In the genomic region with DNA sequence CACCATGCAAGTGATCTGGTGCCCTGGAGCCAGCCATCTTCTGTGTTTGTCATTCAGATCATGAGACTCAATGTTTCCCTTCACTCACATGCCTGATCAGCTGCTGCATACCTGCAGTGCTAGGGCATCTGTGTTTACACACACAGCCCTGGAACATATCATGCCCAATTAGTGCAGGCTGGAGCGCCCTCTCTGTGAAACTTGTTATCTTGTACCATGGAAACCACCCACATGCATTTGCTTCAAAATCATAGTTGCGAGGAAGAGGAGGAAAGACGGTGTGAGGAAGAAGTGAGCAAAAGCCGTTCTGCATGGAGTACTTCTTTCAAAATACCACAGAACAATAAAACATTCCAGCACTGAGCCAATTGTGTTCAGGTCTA, we compare ENCODE assay signal across 17 mouse cellular contexts.
A peak's percentile ranks its signal among the peaks of the same experiment; 100 is the strongest.
DNase-seq lines count a peak whose midpoint lies in the region; ATAC-seq and TF ChIP-seq lines count a peak whose summit lies in the region.
"Had no signal": no experiment of that assay in that cellular context is flagged by ENCODE, and none has a peak within 500 bp of the region (broad histone marks: within the 10 kb centered on the region; RNA-seq: fewer than 3 reads in every experiment).

No protein-coding gene starts in this region.

- peak overlapping the region; percentile 59 for H3K27ac ChIP-seq in heart, embryonic 12.5 days (ENCODE audit: poor library complexity, severe bottlenecking)
- peak overlapping the region; percentile 66 for H3K27ac ChIP-seq in thymus, adult 2 months (ENCODE audit: control insufficient read depth, insufficient read depth, low read length)
- peak overlapping the region; percentile 80 for H3K27ac ChIP-seq in olfactory bulb, adult 2 months (ENCODE audit: insufficient read depth, low read depth, low read length)
- H3K27ac ChIP-seq: embryonic facial prominence, embryonic 12.5 days; gastrocnemius, adult 2 months had no signal

- no peak for ATAC-seq in heart, embryonic 12.5 days (ENCODE audit: insufficient number of reproducible peaks, low FRiP score)
- ATAC-seq: forebrain, embryonic 14.5 days had no signal

- no peak overlapping the region for H3K4me3 ChIP-seq in heart, embryonic 12.5 days
- H3K4me3 ChIP-seq in thymus, adult 2 months (ENCODE audit: control insufficient read depth, insufficient read depth, low read length), result no peak overlapping the region
- no peak overlapping the region for H3K4me3 ChIP-seq in olfactory bulb, adult 2 months (ENCODE audit: insufficient read depth, low read depth, low read length)
- H3K4me3 ChIP-seq: embryonic facial prominence, embryonic 12.5 days; erythroblast, embryonic 14.5 days; gastrocnemius, adult 2 months had no signal

- TF ChIP-seq CTCF in thymus, adult 2 months (IDR thresholded peaks at IDR 0.05; ENCODE audit: borderline replicate concordance, control insufficient read depth, extremely low read depth, insufficient read depth, low read length, poor library complexity), result no peak
- no peak for TF ChIP-seq CTCF in olfactory bulb, adult 2 months (IDR thresholded peaks at IDR 0.05; ENCODE audit: insufficient read depth, low read depth, low read length)

- 0 out of 2 replicates have a peak, but pooled peaks cover 2% of the 10 kb centered on the region for H3K36me3 ChIP-seq in heart, embryonic 12.5 days
- no peaks in the 10 kb centered on the region for H3K36me3 ChIP-seq in thymus, adult 2 months (ENCODE audit: control insufficient read depth, insufficient read depth, low read length)
- H3K36me3 ChIP-seq: embryonic facial prominence, embryonic 12.5 days had no signal

- peaks cover 39% of the 10 kb centered on the region for H3K4me1 ChIP-seq in heart, embryonic 12.5 days (replicated peaks)
- H3K4me1 ChIP-seq in thymus, adult 2 months (replicated peaks; ENCODE audit: control insufficient read depth, insufficient read depth, low read length), result peaks cover 35% of the 10 kb centered on the region
- H3K4me1 ChIP-seq in olfactory bulb, adult 2 months (ENCODE audit: control insufficient read depth, insufficient read depth, low read length), result peaks cover 27% of the 10 kb centered on the region
- H3K4me1 ChIP-seq: embryonic facial prominence, embryonic 12.5 days had no signal

- 0 out of 2 replicates have a peak overlapping the region, but pooled peaks have one; percentile 17 for H3K9ac ChIP-seq in heart, embryonic 12.5 days
- H3K9ac ChIP-seq: embryonic facial prominence, embryonic 12.5 days had no signal

- TF ChIP-seq POLR2A in thymus, adult 2 months (IDR thresholded peaks at IDR 0.05; ENCODE audit: control insufficient read depth, extremely low read depth, insufficient read depth, low read length, poor library complexity), result no peak
- TF ChIP-seq POLR2A in olfactory bulb, adult 2 months (IDR thresholded peaks at IDR 0.05; ENCODE audit: insufficient read depth, low read depth, low read length), result no peak

- no peak for DNase-seq in heart, adult 9 months (ENCODE audit: low spot score in 2 of 2)
- peak; percentile 61 for DNase-seq in layer of hippocampus, adult 11-12 months (ENCODE audit: low spot score)
- no peak for DNase-seq in layer of hippocampus, postnatal 25 days (ENCODE audit: extremely low spot score in 1 of 2, low spot score in 1 of 2)
- DNase-seq in thymus, adult 2 months, result no peak
- no peak for DNase-seq in thymus, adult 18-20 months
- no peak for DNase-seq in cerebellum, postnatal 25 days
- DNase-seq: B cell, adult 2 months; cerebellum, adult 8-10 months; gastrocnemius, adult 2 months; lung, adult 18-20 months; right cerebral cortex, postnatal 4 days had no signal

- no peak overlapping the region for H3K4me2 ChIP-seq in heart, embryonic 12.5 days
- H3K4me2 ChIP-seq: embryonic facial prominence, embryonic 12.5 days; liver, embryonic 11.5 days had no signal

- H3K27me3 ChIP-seq in heart, embryonic 12.5 days (replicated peaks), result no peaks in the 10 kb centered on the region
- no peaks in the 10 kb centered on the region for H3K27me3 ChIP-seq in thymus, adult 2 months (ENCODE audit: control insufficient read depth, insufficient read depth, low read length)
- H3K27me3 ChIP-seq: embryonic facial prominence, embryonic 12.5 days had no signal

- WGBS in heart, embryonic 12.5 days, result 59% methylated on average over 4 of the region's 4 CpGs
- 73% methylated on average over 4 of the region's 4 CpGs for WGBS in thymus, adult 2 months
- WGBS in olfactory bulb, adult 2 months, result 33% methylated on average over 4 of the region's 4 CpGs

- H3K9me3 ChIP-seq in heart, embryonic 12.5 days (replicated peaks), result no peaks in the 10 kb centered on the region
- H3K9me3 ChIP-seq: embryonic facial prominence, embryonic 12.5 days had no signal
